Mouse (Mus musculus): ENCODE measurements around the gene Apobec4. TPM values are rescaled to one million over a fixed set of nuclear protein-coding genes. Genes with fewer than 3 reads are reported as not detected.
A peak's percentile ranks its signal among the peaks of the same experiment; 100 is the strongest.

The Apobec4 gene
- not detected in 2 replicates for polyA plus RNA-seq (2014; fragmentation: Nextera tagmentation; extraction: Ambion mirVana)

DNA sequence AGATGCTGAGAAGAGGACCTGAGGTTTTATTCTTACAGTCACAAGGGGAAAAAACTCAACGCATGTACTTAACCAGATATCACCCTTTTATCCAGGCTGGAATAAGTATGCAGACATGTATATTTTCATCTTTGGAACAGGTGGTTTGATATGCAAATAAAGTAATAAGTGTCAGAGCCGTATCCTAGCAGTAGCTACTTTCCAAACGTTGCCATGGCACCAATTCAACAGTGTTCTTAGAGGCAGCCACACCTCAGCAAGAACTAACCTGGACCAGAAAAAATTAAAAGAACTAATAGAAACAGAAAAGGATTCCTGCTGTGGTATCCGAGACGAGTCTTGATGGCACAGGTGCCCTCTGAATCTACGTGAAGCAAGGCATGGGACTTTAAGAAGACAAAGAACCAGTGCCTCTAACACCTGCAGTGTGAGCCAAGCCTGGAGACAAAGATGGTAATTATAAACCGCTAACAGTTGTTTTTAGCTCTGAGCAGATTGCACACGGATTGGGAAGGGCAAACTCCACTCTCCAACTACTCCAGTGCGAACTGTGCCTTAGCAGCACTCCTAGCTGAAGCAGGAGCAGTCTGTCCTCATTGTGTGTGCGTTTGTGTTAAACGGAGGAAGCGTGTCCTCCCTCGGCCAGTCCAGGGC is at the start of gene Apobec4:
TSS of gene Apobec4 (plus strand) at position 240 of the 654 bp plus-strand sequence.
- Histone ChIP-seq H3K4me3 (ENCODE audit: control insufficient read depth in 1 of 2, insufficient read depth in 1 of 2, low read depth in 1 of 2, low read length in 2 of 2) (no peak within 1 kb of the TSS), H3K4me1 (ENCODE audit: control insufficient read depth in 2 of 2, insufficient read depth in 2 of 2, low read length in 2 of 2) (peaks cover 5 to 6% of the 10 kb centered on the region in 2 experiments; a peak in 3 of 4 replicates), H3K36me3 (ENCODE audit: control insufficient read depth, insufficient read depth, low read length) (no peaks in the 10 kb centered on the region), H3K27ac (replicated peaks in 1 of 2; ENCODE audit: control insufficient read depth in 1 of 2, insufficient read depth in 1 of 2, low read depth in 2 of 2, low read length in 2 of 2) (no peak within 1 kb of the TSS), H3K9me3 (ENCODE audit: control insufficient read depth, low read length) (no peaks in the 10 kb centered on the region), H3K9ac (ENCODE audit: low read length) (peak within 1 kb of the TSS; percentile 13; the same call in 1 of the 2 replicates), H3K27me3 (ENCODE audit: control insufficient read depth, insufficient read depth, low read length) (no peaks in the 10 kb centered on the region), H3K4me2 (ENCODE audit: low read length) (no peak within 1 kb of the TSS)
- 66% methylated on average over 13 of the region's 13 CpGs for WGBS
- no peak for ATAC-seq (ENCODE audit: insufficient number of reproducible peaks, insufficient read depth, low FRiP score, low read depth)

DNA sequence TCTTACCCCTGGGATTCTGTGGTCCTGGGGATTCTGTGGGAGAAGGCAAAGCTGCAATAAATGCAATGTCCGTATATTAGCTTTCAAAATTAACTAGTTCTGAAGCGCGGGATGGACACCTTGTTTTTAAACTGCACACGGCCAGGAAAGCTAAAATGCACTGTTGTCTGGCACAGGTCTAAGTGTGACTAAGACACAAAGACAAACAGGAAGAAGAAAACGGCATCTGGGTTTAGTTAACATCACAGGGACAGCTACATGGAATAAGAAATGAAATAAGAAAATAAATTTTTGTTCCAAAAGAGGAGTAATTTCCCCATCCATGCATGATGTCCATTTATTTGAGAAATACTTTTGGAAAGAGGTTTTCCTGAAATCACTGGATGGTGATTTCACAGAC is 49.3 kb upstream of the Apobec4 start:
- no peak overlapping the region for H3K27ac ChIP-seq (replicated peaks in 1 of 2; ENCODE audit: control insufficient read depth in 1 of 2, insufficient read depth in 1 of 2, low read depth in 2 of 2, low read length in 2 of 2)
- ATAC-seq (ENCODE audit: insufficient number of reproducible peaks, insufficient read depth, low FRiP score, low read depth) = no peak
- H3K9ac ChIP-seq (ENCODE audit: low read length) = no peak overlapping the region
- H3K9me3 ChIP-seq (ENCODE audit: control insufficient read depth, low read length) = no peaks in the 10 kb centered on the region
- no peak overlapping the region for H3K4me3 ChIP-seq (ENCODE audit: control insufficient read depth in 1 of 2, insufficient read depth in 1 of 2, low read depth in 1 of 2, low read length in 2 of 2)
- H3K27me3 ChIP-seq (ENCODE audit: control insufficient read depth, insufficient read depth, low read length) = no peaks in the 10 kb centered on the region
- 77% methylated on average over 5 of the region's 5 CpGs for WGBS
- no peak overlapping the region for H3K4me2 ChIP-seq (ENCODE audit: low read length)
- peaks cover 15 to 19% of the 10 kb centered on the region in 2 experiments for H3K4me1 ChIP-seq (ENCODE audit: control insufficient read depth in 2 of 2, insufficient read depth in 2 of 2, low read length in 2 of 2)
- no peaks in the 10 kb centered on the region for H3K36me3 ChIP-seq (ENCODE audit: control insufficient read depth, insufficient read depth, low read length)

- WGBS = 8% methylated on average over 6 of the region's 6 CpGs
- H3K27me3 ChIP-seq (ENCODE audit: control insufficient read depth, insufficient read depth, low read length) = no peaks in the 10 kb centered on the region
- H3K36me3 ChIP-seq (ENCODE audit: control insufficient read depth, insufficient read depth, low read length) = no peaks in the 10 kb centered on the region
- H3K4me2 ChIP-seq (ENCODE audit: low read length) = peak overlapping the region; percentile 54
- no peaks in the 10 kb centered on the region for H3K9me3 ChIP-seq (ENCODE audit: control insufficient read depth, low read length)
- H3K4me1 ChIP-seq (ENCODE audit: control insufficient read depth in 2 of 2, insufficient read depth in 2 of 2, low read length in 2 of 2) = peaks cover 15 to 19% of the 10 kb centered on the region in 2 experiments
- H3K9ac ChIP-seq (ENCODE audit: low read length) = peak overlapping the region; percentile 50; the same call in 1 of the 2 replicates
- H3K27ac ChIP-seq (replicated peaks in 1 of 2; ENCODE audit: control insufficient read depth in 1 of 2, insufficient read depth in 1 of 2, low read depth in 2 of 2, low read length in 2 of 2) = peak overlapping the region; percentile 83 to 92
- peak; percentile 87 for ATAC-seq (ENCODE audit: insufficient number of reproducible peaks, insufficient read depth, low FRiP score, low read depth)
- H3K4me3 ChIP-seq (ENCODE audit: control insufficient read depth in 1 of 2, insufficient read depth in 1 of 2, low read depth in 1 of 2, low read length in 2 of 2) = no peak overlapping the region
Measured at GRCm38 (mm10) chr1:152702920-152703319, 47.4 kb upstream of the Apobec4 start.

GRCm38 (mm10) chr1:152703941-152704340 is 46.4 kb upstream of the Apobec4 start:
- Histone ChIP-seq H3K27ac (replicated peaks in 1 of 2; ENCODE audit: control insufficient read depth in 1 of 2, insufficient read depth in 1 of 2, low read depth in 2 of 2, low read length in 2 of 2) (peak overlapping the region; percentile 53 to 92), H3K4me1 (ENCODE audit: control insufficient read depth in 2 of 2, insufficient read depth in 2 of 2, low read length in 2 of 2) (peaks cover 15 to 19% of the 10 kb centered on the region in 2 experiments), H3K9ac (ENCODE audit: low read length) (no peak overlapping the region), H3K9me3 (ENCODE audit: control insufficient read depth, low read length) (no peaks in the 10 kb centered on the region), H3K36me3 (ENCODE audit: control insufficient read depth, insufficient read depth, low read length) (no peaks in the 10 kb centered on the region), H3K27me3 (ENCODE audit: control insufficient read depth, insufficient read depth, low read length) (no peaks in the 10 kb centered on the region), H3K4me3 (ENCODE audit: control insufficient read depth in 1 of 2, insufficient read depth in 1 of 2, low read depth in 1 of 2, low read length in 2 of 2) (no peak overlapping the region), H3K4me2 (ENCODE audit: low read length) (no peak overlapping the region)
- ATAC-seq (ENCODE audit: insufficient number of reproducible peaks, insufficient read depth, low FRiP score, low read depth) = no peak
- 48% methylated on average over 6 of the region's 6 CpGs for WGBS

GRCm38 (mm10) chr1:152707560-152707959 is 42.8 kb upstream of the Apobec4 start:
- ATAC-seq (ENCODE audit: insufficient number of reproducible peaks, insufficient read depth, low FRiP score, low read depth) = no peak
- no peaks in the 10 kb centered on the region for H3K9me3 ChIP-seq (ENCODE audit: control insufficient read depth, low read length)
- 73% methylated on average over 2 of the region's 2 CpGs for WGBS

DNA sequence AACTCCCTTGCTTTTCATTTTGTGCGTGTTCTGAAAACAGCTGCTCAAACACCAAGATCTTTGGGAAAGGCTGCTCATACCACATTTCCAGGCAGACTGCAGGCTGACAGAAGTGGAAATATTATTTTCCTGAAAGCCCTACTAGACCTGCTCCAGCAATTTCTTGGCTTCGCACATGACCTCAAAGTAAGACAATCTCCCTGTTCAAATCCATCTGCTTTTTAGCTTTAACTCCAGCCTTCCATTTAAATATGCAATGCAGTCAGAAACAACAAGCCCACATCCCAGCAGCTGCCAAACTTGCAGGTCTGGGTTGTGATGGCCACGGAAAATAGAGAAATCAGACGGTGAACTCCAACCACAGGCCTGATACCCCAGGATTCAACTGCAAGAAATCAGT is 39.3 kb upstream of the Apobec4 start:
- Histone ChIP-seq H3K9ac (ENCODE audit: low read length) (no peak overlapping the region), H3K9me3 (ENCODE audit: control insufficient read depth, low read length) (no peaks in the 10 kb centered on the region), H3K27ac (replicated peaks in 1 of 2; ENCODE audit: control insufficient read depth in 1 of 2, insufficient read depth in 1 of 2, low read depth in 2 of 2, low read length in 2 of 2) (no peak overlapping the region), H3K4me3 (ENCODE audit: control insufficient read depth in 1 of 2, insufficient read depth in 1 of 2, low read depth in 1 of 2, low read length in 2 of 2) (no peak overlapping the region), H3K36me3 (ENCODE audit: control insufficient read depth, insufficient read depth, low read length) (no peaks in the 10 kb centered on the region), H3K4me2 (ENCODE audit: low read length) (no peak overlapping the region), H3K4me1 (ENCODE audit: control insufficient read depth in 2 of 2, insufficient read depth in 2 of 2, low read length in 2 of 2) (no peaks in the 10 kb centered on the region), H3K27me3 (ENCODE audit: control insufficient read depth, insufficient read depth, low read length) (no peaks in the 10 kb centered on the region)
- no peak for ATAC-seq (ENCODE audit: insufficient number of reproducible peaks, insufficient read depth, low FRiP score, low read depth)
- WGBS = 80% methylated on average over 4 of the region's 4 CpGs

More at GRCm38 (mm10) chr1:152707560-152707959, 42.8 kb upstream of the Apobec4 start:
- Histone ChIP-seq H3K27ac (replicated peaks in 1 of 2; ENCODE audit: control insufficient read depth in 1 of 2, insufficient read depth in 1 of 2, low read depth in 2 of 2, low read length in 2 of 2) (no peak overlapping the region), H3K4me2 (ENCODE audit: low read length) (no peak overlapping the region), H3K27me3 (ENCODE audit: control insufficient read depth, insufficient read depth, low read length) (no peaks in the 10 kb centered on the region), H3K4me1 (ENCODE audit: control insufficient read depth in 2 of 2, insufficient read depth in 2 of 2, low read length in 2 of 2) (peaks cover 13 to 15% of the 10 kb centered on the region in 2 experiments), H3K36me3 (ENCODE audit: control insufficient read depth, insufficient read depth, low read length) (no peaks in the 10 kb centered on the region), H3K4me3 (ENCODE audit: control insufficient read depth in 1 of 2, insufficient read depth in 1 of 2, low read depth in 1 of 2, low read length in 2 of 2) (no peak overlapping the region), H3K9ac (ENCODE audit: low read length) (no peak overlapping the region)

DNA sequence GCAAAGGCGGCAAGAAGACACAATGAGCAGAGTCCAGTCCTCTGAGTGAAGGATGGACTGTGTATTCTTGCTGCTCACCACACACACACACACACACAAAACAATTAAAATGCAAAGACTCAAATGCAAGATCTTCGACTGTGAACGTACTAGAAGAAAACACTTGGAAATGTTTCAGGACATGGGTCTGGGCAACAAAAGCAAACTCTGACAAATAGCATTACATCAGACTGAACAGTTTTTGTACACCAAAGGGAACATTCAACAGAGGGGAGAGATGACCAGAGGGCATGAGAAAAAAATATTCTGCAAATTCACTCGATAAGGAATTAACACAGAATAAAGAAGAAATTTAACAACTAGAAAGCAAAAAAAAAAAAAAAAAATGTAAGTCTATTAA is 36.4 kb upstream of the Apobec4 start:
- peaks cover 5 to 11% of the 10 kb centered on the region in 2 experiments for H3K4me1 ChIP-seq (ENCODE audit: control insufficient read depth in 2 of 2, insufficient read depth in 2 of 2, low read length in 2 of 2)
- WGBS = 88% methylated on average over 4 of the region's 4 CpGs
- no peak overlapping the region for H3K4me2 ChIP-seq (ENCODE audit: low read length)
- no peaks in the 10 kb centered on the region for H3K9me3 ChIP-seq (ENCODE audit: control insufficient read depth, low read length)
- H3K36me3 ChIP-seq (ENCODE audit: control insufficient read depth, insufficient read depth, low read length) = no peaks in the 10 kb centered on the region
- no peak overlapping the region for H3K27ac ChIP-seq (replicated peaks in 1 of 2; ENCODE audit: control insufficient read depth in 1 of 2, insufficient read depth in 1 of 2, low read depth in 2 of 2, low read length in 2 of 2)
- no peaks in the 10 kb centered on the region for H3K27me3 ChIP-seq (ENCODE audit: control insufficient read depth, insufficient read depth, low read length)
- no peak for ATAC-seq (ENCODE audit: insufficient number of reproducible peaks, insufficient read depth, low FRiP score, low read depth)
- H3K9ac ChIP-seq (ENCODE audit: low read length) = no peak overlapping the region
- no peak overlapping the region for H3K4me3 ChIP-seq (ENCODE audit: control insufficient read depth in 1 of 2, insufficient read depth in 1 of 2, low read depth in 1 of 2, low read length in 2 of 2)

DNA sequence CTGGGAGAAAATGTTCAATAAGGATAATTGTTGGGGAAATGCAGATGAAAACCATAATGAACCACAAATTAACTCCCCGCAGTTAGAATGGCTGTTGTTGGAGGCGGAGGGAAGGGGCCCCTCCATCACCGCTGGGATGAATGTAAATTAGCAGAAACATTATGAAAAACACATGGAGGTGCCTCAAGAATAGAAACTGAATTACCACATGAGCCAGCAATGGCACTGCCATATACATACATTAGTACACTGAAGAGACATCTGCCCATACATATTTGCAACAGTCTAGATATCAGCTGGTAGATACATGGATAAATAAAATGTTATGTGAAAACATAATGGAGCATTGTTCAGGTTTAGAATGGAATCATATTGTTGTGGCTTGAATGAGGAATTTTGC is 35.9 kb upstream of the Apobec4 start:
- 91% methylated on average over 3 of the region's 3 CpGs for WGBS
- ATAC-seq (ENCODE audit: insufficient number of reproducible peaks, insufficient read depth, low FRiP score, low read depth) = no peak

More for the DNA sequence above, 35.9 kb upstream of the Apobec4 start:
- Histone ChIP-seq H3K27ac (replicated peaks in 1 of 2; ENCODE audit: control insufficient read depth in 1 of 2, insufficient read depth in 1 of 2, low read depth in 2 of 2, low read length in 2 of 2) (no peak overlapping the region), H3K9ac (ENCODE audit: low read length) (no peak overlapping the region), H3K9me3 (ENCODE audit: control insufficient read depth, low read length) (no peaks in the 10 kb centered on the region), H3K4me2 (ENCODE audit: low read length) (no peak overlapping the region), H3K27me3 (ENCODE audit: control insufficient read depth, insufficient read depth, low read length) (no peaks in the 10 kb centered on the region), H3K36me3 (ENCODE audit: control insufficient read depth, insufficient read depth, low read length) (no peaks in the 10 kb centered on the region), H3K4me1 (ENCODE audit: control insufficient read depth in 2 of 2, insufficient read depth in 2 of 2, low read length in 2 of 2) (peaks cover 7 to 11% of the 10 kb centered on the region in 2 experiments), H3K4me3 (ENCODE audit: control insufficient read depth in 1 of 2, insufficient read depth in 1 of 2, low read depth in 1 of 2, low read length in 2 of 2) (no peak overlapping the region)
